Comparison of ENCODE assay signal across 21 mouse cellular contexts in genomic region chr2:158760231-158760630, GRCm38 (mm10). TPM values are rescaled to one million over a fixed set of nuclear protein-coding genes. Genes with fewer than 3 reads are reported as not detected.
DNase-seq lines count a peak whose midpoint lies in the region; ATAC-seq and TF ChIP-seq lines count a peak whose summit lies in the region.
"Had no signal": no experiment of that assay in that cellular context is flagged by ENCODE, and none has a peak within 500 bp of the region (broad histone marks: within the 10 kb centered on the region; RNA-seq: fewer than 3 reads in every experiment).

No protein-coding gene starts in this region.

- no peak overlapping the region for H3K4me3 ChIP-seq in hindbrain, postnatal 0 days (ENCODE audit: low read length)

- no peak overlapping the region for H3K9ac ChIP-seq in hindbrain, postnatal 0 days (replicated peaks; ENCODE audit: low read length)

- H3K9me3 ChIP-seq in hindbrain, postnatal 0 days (ENCODE audit: low read length) = no peaks in the 10 kb centered on the region
- H3K9me3 ChIP-seq: G1E had no signal

- no peaks in the 10 kb centered on the region for H3K27me3 ChIP-seq in hindbrain, postnatal 0 days (ENCODE audit: insufficient read depth, low read length)
- H3K27me3 ChIP-seq: CH12.LX had no signal

- 86% methylated on average over 2 of the region's 2 CpGs for WGBS in hindbrain, postnatal 0 days

- ATAC-seq in hindbrain, postnatal 0 days = no peak
- ATAC-seq: activated CD4-positive, CD25-positive, alpha-beta regulatory T cell, adult 4 months; CD4-positive, CD25-positive, alpha-beta regulatory T cell, adult 4 months; Patski had no signal

- TF ChIP-seq CTCF in hindbrain, postnatal 0 days (IDR thresholded peaks at IDR 0.05; ENCODE audit: low read depth) = no peak

- DNase-seq in retina, adult 2 months (ENCODE audit: low read depth, low spot score) = peak; percentile 25
- DNase-seq in retina, embryonic 14.5 days (ENCODE audit: low spot score) = no peak
- peak; percentile 64 for DNase-seq in retina, postnatal 1 day
- peak; percentile 54 for DNase-seq in retina, postnatal 7 days (ENCODE audit: low read depth, low spot score)
- no peak for DNase-seq in layer of hippocampus, postnatal 36 days
- DNase-seq in hindbrain, postnatal 0 days (ENCODE audit: low spot score) = no peak
- DNase-seq: adrenal gland, adult 2 months; adrenal gland, adult 8-10 months; adrenal gland, postnatal 10 days; adrenal gland, postnatal 14 days; adrenal gland, postnatal 25 days; adrenal gland, postnatal 36 days; B cell, adult 2 months; cerebellum, adult 11 months; cerebellum, adult 11-12 months; cerebellum, adult 18-20 months had no signal

- H3K27ac ChIP-seq in hindbrain, postnatal 0 days = no peak overlapping the region

- no peak overlapping the region for H3K4me2 ChIP-seq in hindbrain, postnatal 0 days (ENCODE audit: low read depth, low read length)

- peaks cover 17% of the 10 kb centered on the region; the same call in 1 of the 2 replicates for H3K36me3 ChIP-seq in hindbrain, postnatal 0 days (ENCODE audit: insufficient read depth, low read length)
- H3K36me3 ChIP-seq: G1E had no signal

- H3K4me1 ChIP-seq in hindbrain, postnatal 0 days (ENCODE audit: insufficient read depth, low read length) = no peaks in the 10 kb centered on the region

RNA-seq across cellular contexts. Expression of gene Fam83d, which starts 7.7 kb away (rescaled TPM):
- total RNA-seq in layer of hippocampus, postnatal 36 days (2021) = 1 to 10 TPM; 4.4 to 5.4 TPM
- 12.0 and 18.8 TPM in 2 replicates for total RNA-seq in hindbrain, postnatal 0 days (2014; rRNA removed)
- 6.7 and 9.2 TPM in 2 replicates for polyA plus RNA-seq in hindbrain, postnatal 0 days (2015; fragmentation: Nextera tagmentation; extraction: Ambion mirVana)

RNA-seq across cellular contexts. Expression of gene Dhx35, which starts 34.4 kb away (rescaled TPM):
- total RNA-seq in layer of hippocampus, postnatal 36 days (2021) = 10 to 100 TPM; 14.6 to 21.0 TPM
- total RNA-seq in hindbrain, postnatal 0 days (2014; rRNA removed) = 23.8 and 30.7 TPM in 2 replicates
- polyA plus RNA-seq in hindbrain, postnatal 0 days (2015; fragmentation: Nextera tagmentation; extraction: Ambion mirVana) = 10.0 and 10.8 TPM in 2 replicates

Comparison
In these comparisons a context has a peak if more than half of its experiments do, and no peak if none do; other contexts are left out.
1. DNase-seq: peak in retina, adult 2 months (single experiment), retina, postnatal 1 day (single experiment) and retina, postnatal 7 days (single experiment); none in retina, embryonic 14.5 days (single experiment), layer of hippocampus, postnatal 36 days (0 of 2) and hindbrain, postnatal 0 days (single experiment).